Mouse (Mus musculus): ENCODE measurements around the gene Nf1.

DNA sequence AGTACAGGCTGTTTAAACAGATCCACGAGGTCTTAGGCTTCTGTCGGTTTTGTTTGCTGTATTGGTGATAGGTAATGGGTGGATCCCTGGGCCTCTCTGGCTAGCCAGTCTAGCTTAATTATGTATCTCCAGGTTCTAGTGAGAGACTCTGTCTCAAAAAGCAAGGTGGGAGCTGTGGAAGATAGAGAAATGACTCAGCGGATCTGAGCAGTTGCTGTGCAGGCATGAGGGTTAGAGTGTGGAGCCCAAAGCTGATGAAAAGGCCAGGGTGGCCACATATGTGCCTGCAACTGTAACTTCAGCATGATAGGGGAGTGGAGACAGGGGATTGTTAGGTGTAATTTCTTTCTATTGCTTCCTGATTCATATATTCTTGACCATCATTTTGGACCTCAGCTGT is 17.5 kb downstream of the Nf1 start:
- TF ChIP-seq CTCF (IDR thresholded peaks at IDR 0.05; ENCODE audit: control insufficient read depth, insufficient read depth, insufficient read length) (no peak), USF1 (IDR thresholded peaks at IDR 0.05; ENCODE audit: low read depth) (no peak)
